Mouse (Mus musculus): ENCODE data around the gene Uhrf1bp1l. TPM values are rescaled to one million over a fixed set of nuclear protein-coding genes. Genes with fewer than 3 reads are reported as not detected.

Uhrf1bp1l gene
- 84.8 TPM for polyA plus RNA-seq (2014; fragmentation: Illumina TruSeq; extraction: RNeasy Lipid Tissue Mini Kit (QIAGEN cat#74804); ENCODE audit: low read depth, low replicate concordance)

GRCm38 (mm10) chr10:89744871-89745665 lies at the start of gene Uhrf1bp1l:
TSS of gene Uhrf1bp1l (plus strand) at chr10:89744991.

DNA sequence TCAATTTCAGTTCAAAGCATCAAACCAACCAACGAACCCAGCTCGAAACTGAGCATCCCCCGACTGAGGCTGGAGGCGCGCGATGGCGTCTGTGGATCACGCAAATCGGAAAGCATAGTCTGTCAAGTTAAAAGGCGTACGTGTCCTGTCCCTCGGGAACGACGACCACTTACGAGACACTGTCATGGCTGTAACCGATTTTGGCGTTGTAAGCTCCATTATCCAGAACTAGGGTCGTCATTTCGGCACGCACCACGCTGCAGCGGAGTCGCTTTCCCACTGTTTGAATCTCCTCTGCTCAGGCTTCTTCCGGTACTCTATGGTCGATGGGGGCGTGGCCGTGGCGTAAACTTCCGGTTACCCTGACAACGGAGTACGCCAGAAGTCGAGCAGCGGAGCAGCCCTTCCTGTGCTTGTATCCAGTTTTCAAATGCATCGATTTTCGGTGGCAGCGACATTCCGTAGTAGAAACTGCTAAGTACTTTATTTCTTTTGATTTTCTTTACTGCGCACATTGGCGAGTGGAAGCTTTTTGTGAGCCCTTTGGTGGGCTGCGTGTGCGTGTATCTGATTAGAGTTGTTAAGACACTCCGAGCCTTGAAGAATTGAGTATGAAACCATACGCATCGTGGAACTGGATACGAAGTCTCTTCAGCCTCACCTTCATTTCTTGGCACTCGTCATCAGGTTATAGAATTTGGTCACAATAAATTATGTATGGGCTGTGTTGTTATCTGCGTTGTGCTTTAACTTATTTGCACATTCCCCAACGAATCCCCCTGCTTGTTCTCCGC lies 12.6 kb upstream of the Uhrf1bp1l start, which contains the start of gene Actr6:
TSS of gene Actr6 (minus strand) at position 295 of the 794 bp plus-strand sequence.

Other genes starting within 250 kb of the Uhrf1bp1l start
- gene Nr1h4, start 211.4 kb upstream of the Uhrf1bp1l start, polyA plus RNA-seq (2014; fragmentation: Illumina TruSeq; extraction: RNeasy Lipid Tissue Mini Kit (QIAGEN cat#74804); ENCODE audit: low read depth, low replicate concordance), result 54.8 TPM
- 0.50 TPM for gene Slc17a8, start 123.7 kb upstream of the Uhrf1bp1l start, polyA plus RNA-seq (2014; fragmentation: Illumina TruSeq; extraction: RNeasy Lipid Tissue Mini Kit (QIAGEN cat#74804); ENCODE audit: low read depth, low replicate concordance)
- 96.1 TPM for gene Scyl2, start 58.7 kb upstream of the Uhrf1bp1l start, polyA plus RNA-seq (2014; fragmentation: Illumina TruSeq; extraction: RNeasy Lipid Tissue Mini Kit (QIAGEN cat#74804); ENCODE audit: low read depth, low replicate concordance)
- 21.4 TPM for gene Actr6, start 12.7 kb upstream of the Uhrf1bp1l start, polyA plus RNA-seq (2014; fragmentation: Illumina TruSeq; extraction: RNeasy Lipid Tissue Mini Kit (QIAGEN cat#74804); ENCODE audit: low read depth, low replicate concordance)
- gene Anks1b, start 128.5 kb downstream of the Uhrf1bp1l start, polyA plus RNA-seq (2014; fragmentation: Illumina TruSeq; extraction: RNeasy Lipid Tissue Mini Kit (QIAGEN cat#74804); ENCODE audit: low read depth, low replicate concordance), result 1.2 TPM